Mouse (Mus musculus) embryonic facial prominence, embryonic 15.5 days (tissue): ENCODE measurements around the gene Ssu72. TPM values are rescaled to one million over a fixed set of nuclear protein-coding genes. Genes with fewer than 3 reads are reported as not detected.

Source experiments
- ATAC-seq: fragments of 200-750 bp; cut with Nextera tagmentation; 2 replicates; pipeline ENCODE4 v1.8.0; 2017; ENCODE audit warnings: low read depth, moderate TSS enrichment; ENCODE audit not compliant: insufficient number of reproducible peaks, low FRiP score, low TSS enrichment
- H3K27ac ChIP-seq: fragments of 300-500 bp; sonication (generic); replicated peaks from 2 replicates; pipeline ENCODE4 v1.5.1; 2015; ENCODE audit warnings: mild to moderate bottlenecking, inconsistent platforms
- H3K27me3 ChIP-seq: fragments of 300-500 bp; sonication (generic); 2 replicates; pipeline ENCODE4 v1.6.1; 2015; ENCODE audit warnings: inconsistent platforms
- H3K36me3 ChIP-seq: fragments of 300-500 bp; sonication (generic); 2 replicates; pipeline ENCODE4 v1.6.1; 2015; ENCODE audit warnings: mild to moderate bottlenecking, inconsistent platforms
- H3K4me1 ChIP-seq: fragments of 300-500 bp; sonication (generic); 2 replicates; pipeline ENCODE4 v1.6.1; 2015; ENCODE audit warnings: inconsistent platforms
- H3K4me2 ChIP-seq: fragments of 300-500 bp; sonication (generic); replicated peaks from 2 replicates; pipeline ENCODE4 v1.6.1; 2015; ENCODE audit warnings: mild to moderate bottlenecking, inconsistent platforms
- H3K4me3 ChIP-seq: fragments of 300-500 bp; sonication (generic); replicated peaks from 2 replicates; pipeline ENCODE4 v1.5.1; 2015; ENCODE audit warnings: mild to moderate bottlenecking, inconsistent platforms
- H3K9ac ChIP-seq: fragments of 300-500 bp; sonication (generic); 2 replicates; pipeline ENCODE4 v1.6.1; 2015; ENCODE audit warnings: inconsistent platforms
- H3K9me3 ChIP-seq: fragments of 300-500 bp; sonication (generic); replicated peaks from 2 replicates; pipeline ENCODE4 v1.6.1; 2016; ENCODE audit warnings: inconsistent platforms
- WGBS: fragments of 180-500 bp; shearing (Covaris S2); methylation state at CpG from one replicate; pipeline ENCODE4 v1.1.7; 2015; 5-methylcytosine and 5-hydroxymethylcytosine counted together
- polyA plus RNA-seq: library from polyadenylated mRNA; unstranded; fragments of >200 nt; fragmentation: Nextera tagmentation; extraction: Ambion mirVana; gene quantifications from 2 replicates; pipeline ENCODE4 v1.2.1, GENCODE M21; 2015

Gene Ssu72
- polyA plus RNA-seq, 1 experiment from 2014 or later = 140 TPM

DNA sequence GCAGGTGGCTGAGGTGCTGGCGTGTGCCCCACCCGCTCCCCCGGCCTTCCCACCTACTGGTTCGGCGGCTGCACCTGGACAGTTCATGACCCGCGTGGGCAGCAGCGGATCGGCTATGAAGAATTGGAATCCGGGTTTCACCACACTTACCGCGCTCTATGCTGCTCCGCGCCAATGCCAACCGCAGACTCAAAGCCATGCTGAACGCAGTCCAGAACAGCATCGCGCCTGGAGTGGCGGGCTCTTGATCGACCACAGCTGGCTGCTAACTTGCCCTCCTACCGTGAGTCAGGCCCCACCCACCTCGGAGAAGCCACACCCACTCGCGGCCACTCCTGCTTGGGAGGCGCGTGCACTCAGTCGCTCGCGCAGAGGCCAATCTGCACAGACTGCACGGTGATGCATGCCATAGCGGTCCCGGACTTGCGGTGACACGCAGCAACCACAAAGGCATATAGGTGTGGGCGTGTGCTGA, 69.7 kb downstream of the Ssu72 start, which contains the start of gene Vwa1:
Gene Vwa1, minus strand, starts transcription at position 419 of the 475 bp plus-strand sequence.
- H3K4me3 ChIP-seq = peak within 1 kb of the TSS; percentile 49
- peak within 1 kb of the TSS; percentile 90 for H3K4me2 ChIP-seq
- under 1% methylated on average over 35 of the region's 35 CpGs for whole genome bisulfite sequencing
- peak; percentile 80 for ATAC-seq
- no peaks in the 10 kb centered on the region for H3K9me3 ChIP-seq
- H3K9ac ChIP-seq = 0 out of 2 replicates have a peak within 1 kb of the TSS, but pooled peaks have one; percentile 23
- peaks cover 61% of the 10 kb centered on the region for H3K4me1 ChIP-seq
- peaks cover 4% of the 10 kb centered on the region; the same call in 1 of the 2 replicates for H3K27me3 ChIP-seq
- H3K27ac ChIP-seq = peak within 1 kb of the TSS; percentile 83
- no peaks in the 10 kb centered on the region for H3K36me3 ChIP-seq

DNA sequence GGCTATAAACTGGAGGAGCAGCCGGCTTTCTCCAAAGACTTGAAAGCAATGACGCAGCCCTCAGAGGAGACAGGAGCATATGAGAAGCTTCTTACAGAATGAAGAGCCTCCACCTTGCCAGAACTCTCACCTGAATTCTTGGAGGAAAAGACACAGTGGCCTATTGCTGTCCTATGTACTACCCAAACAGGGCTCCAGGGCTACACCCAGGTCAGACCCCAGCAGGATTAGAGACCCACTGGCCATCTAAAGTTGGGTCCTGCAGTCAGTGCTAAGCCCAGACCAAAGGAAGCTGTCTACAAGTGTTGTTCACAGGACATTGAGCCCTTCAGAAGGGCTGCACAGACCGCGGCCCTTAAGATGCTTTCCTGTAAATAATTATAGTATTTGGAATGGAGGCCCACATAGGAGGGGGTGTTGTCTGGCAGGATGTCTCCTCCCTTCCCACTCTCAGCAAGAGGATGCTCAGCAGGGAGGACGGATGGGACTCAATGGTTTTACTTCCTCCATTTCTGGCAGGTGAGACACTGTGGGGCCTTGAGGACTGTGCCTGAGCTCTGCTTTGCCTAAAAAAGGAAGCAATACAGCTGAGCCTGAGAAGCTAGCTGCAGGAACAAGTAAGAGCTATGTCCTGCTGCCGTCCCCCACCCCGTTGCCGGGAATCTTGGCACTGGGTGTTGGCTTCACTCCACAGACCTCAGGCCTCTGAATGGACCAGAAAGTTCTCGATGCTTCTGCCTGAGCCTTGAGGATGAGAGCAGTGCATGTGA, 70.6 kb downstream of the Ssu72 start:
- H3K36me3 ChIP-seq = no peaks in the 10 kb centered on the region
- peak overlapping the region; percentile 83 for H3K27ac ChIP-seq
- no peak for ATAC-seq
- H3K9me3 ChIP-seq = no peaks in the 10 kb centered on the region
- peak overlapping the region; percentile 49 for H3K4me3 ChIP-seq
- H3K4me1 ChIP-seq = peaks cover 52% of the 10 kb centered on the region
- WGBS = 29% methylated on average over 9 of the region's 9 CpGs
- H3K27me3 ChIP-seq = peaks cover 4% of the 10 kb centered on the region; the same call in 1 of the 2 replicates
- no peak overlapping the region for H3K9ac ChIP-seq
- peak overlapping the region; percentile 90 for H3K4me2 ChIP-seq

DNA sequence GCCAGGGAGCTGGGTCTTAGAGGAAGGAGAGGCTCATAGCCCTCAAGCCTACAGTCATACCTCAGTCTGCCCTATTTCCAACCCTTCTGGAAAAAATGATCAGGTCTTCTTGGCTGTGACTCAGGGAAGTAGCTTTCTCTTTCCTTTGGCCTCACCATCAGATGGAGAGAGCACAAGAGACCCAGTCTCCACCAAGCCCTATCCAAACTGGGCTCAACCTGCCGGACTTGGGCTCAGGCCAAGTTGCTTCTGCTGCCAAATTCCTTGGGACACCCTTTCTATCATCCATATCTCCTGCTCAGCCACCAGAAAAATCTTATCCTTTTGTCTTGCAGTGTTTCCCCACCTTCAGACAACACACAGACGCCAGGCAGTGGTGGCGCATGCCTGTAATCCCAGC, 71.3 kb downstream of the Ssu72 start:
- H3K27ac ChIP-seq = peak overlapping the region; percentile 83
- no peaks in the 10 kb centered on the region for H3K36me3 ChIP-seq
- no peak overlapping the region for H3K9ac ChIP-seq
- H3K4me3 ChIP-seq = no peak overlapping the region
- peaks cover 48% of the 10 kb centered on the region for H3K4me1 ChIP-seq
- H3K27me3 ChIP-seq = peaks cover 4% of the 10 kb centered on the region; the same call in 1 of the 2 replicates
- WGBS = 76% methylated on average over 3 of the region's 3 CpGs
- no peak for ATAC-seq
- no peak overlapping the region for H3K4me2 ChIP-seq
- no peaks in the 10 kb centered on the region for H3K9me3 ChIP-seq

DNA sequence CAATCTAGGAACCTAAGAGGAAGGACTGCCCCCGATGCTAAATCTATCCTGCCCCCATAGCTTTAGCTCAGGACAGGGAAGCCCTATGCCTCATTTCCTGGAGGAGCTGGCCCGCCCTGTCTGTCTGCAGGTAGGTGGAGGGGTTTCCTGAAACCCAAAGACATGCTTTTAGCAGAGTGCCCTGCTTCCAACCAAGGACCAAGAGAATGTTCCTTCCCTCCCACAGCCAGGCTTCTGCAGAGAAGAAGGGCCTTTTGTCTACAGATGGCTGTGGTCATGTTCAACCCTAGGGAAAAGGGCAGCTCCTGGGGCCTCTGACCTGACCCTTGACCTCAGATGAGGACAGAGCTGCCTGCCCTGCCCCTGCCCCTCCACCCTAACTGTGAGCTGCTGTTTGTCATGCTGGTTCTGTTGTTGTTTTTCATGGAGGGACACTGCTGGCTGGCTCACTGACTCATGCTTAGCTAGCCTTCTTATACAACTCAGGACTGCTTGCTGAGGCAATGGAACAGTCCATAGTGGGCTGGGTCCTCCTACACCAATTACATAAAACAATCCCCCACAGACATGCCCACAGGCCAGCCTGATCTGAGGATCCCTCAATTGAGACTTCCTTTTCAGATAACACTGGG, 72.2 kb downstream of the Ssu72 start:
- H3K4me2 ChIP-seq = no peak overlapping the region
- WGBS = 29% methylated on average over 2 of the region's 2 CpGs

DNA sequence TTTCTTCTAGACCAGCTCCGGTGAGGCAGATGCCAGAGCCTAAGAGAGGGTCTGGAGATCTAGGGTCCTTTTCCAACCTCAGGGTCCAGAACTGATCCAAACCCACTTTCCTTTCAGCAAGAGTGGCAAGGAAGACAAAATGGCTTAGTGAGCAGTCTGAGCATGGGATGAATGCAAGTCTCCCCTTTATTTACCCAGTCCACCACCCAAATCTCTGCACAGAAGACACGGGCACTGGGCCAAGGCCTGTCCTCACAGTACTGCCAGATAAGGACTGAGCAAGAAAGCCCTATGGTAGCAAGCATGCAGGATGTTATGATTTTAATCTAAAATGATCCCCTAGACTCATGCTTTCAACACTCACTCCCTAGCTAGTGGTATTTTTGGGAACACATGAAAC, 73.2 kb downstream of the Ssu72 start:
- H3K36me3 ChIP-seq = no peaks in the 10 kb centered on the region
- ATAC-seq = no peak
- no peaks in the 10 kb centered on the region for H3K9me3 ChIP-seq
- H3K27me3 ChIP-seq = peaks cover 4% of the 10 kb centered on the region; the same call in 1 of the 2 replicates
- H3K4me1 ChIP-seq = peaks cover 49% of the 10 kb centered on the region
- no peak overlapping the region for H3K4me3 ChIP-seq
- no peak overlapping the region for H3K4me2 ChIP-seq
- H3K9ac ChIP-seq = no peak overlapping the region
- WGBS = 64% methylated on average over 2 of the region's 2 CpGs
- H3K27ac ChIP-seq = no peak overlapping the region

More for the DNA sequence above, 72.2 kb downstream of the Ssu72 start:
- no peaks in the 10 kb centered on the region for H3K36me3 ChIP-seq
- peaks cover 49% of the 10 kb centered on the region for H3K4me1 ChIP-seq
- peaks cover 4% of the 10 kb centered on the region; the same call in 1 of the 2 replicates for H3K27me3 ChIP-seq
- no peaks in the 10 kb centered on the region for H3K9me3 ChIP-seq
- no peak for ATAC-seq
- H3K27ac ChIP-seq = no peak overlapping the region
- no peak overlapping the region for H3K4me3 ChIP-seq
- no peak overlapping the region for H3K9ac ChIP-seq

DNA sequence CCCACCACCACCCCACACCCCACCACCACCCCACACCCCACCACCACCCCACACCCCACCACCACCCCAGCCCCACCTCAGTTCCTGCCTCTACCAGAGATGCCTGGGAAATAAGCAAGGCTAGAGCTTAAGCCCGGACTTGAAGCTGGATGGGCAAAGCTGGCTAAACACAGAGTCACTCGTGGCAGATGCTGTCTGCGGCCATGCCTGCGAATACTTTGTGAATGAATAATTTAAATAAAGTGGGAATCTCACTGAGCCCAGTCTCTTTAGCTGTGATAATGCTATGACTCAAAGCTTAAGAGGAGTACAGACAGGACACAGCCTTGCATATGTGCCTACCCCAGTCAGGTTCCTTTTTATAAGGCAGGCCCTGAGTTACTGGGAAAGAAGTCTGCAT, 74.9 kb downstream of the Ssu72 start:
- no peaks in the 10 kb centered on the region for H3K9me3 ChIP-seq
- H3K36me3 ChIP-seq = no peaks in the 10 kb centered on the region
- ATAC-seq = no peak
- no peak overlapping the region for H3K4me2 ChIP-seq
- H3K27ac ChIP-seq = no peak overlapping the region
- peaks cover 44% of the 10 kb centered on the region for H3K4me1 ChIP-seq
- 82% methylated on average over 4 of the region's 4 CpGs for WGBS
- H3K27me3 ChIP-seq = no peaks in the 10 kb centered on the region
- no peak overlapping the region for H3K4me3 ChIP-seq
- no peak overlapping the region for H3K9ac ChIP-seq

DNA sequence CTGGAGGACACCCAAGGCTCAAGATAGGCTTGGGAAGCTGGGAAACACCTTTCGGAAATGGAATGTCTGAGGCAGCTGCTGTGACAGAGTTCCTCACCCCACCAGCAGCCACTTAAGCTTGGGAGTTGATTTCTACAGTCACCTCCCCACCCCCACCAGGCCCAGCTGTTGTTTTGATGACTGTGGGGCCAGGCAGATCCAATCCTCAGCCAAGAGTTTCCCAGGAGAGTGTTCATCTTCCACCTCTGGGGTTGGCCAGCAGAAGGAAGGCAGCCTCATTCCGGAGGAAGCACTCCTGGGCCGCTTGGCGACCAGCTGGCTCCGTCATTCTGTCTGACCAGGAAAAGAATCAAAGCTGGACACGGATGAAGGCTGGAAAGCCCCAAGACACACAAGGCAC, 76.3 kb downstream of the Ssu72 start:
- peak; percentile 56 for ATAC-seq
- H3K4me1 ChIP-seq = peaks cover 33% of the 10 kb centered on the region
- H3K4me2 ChIP-seq = no peak overlapping the region
- H3K4me3 ChIP-seq = no peak overlapping the region
- peak overlapping the region; percentile 60; the same call in 1 of the 2 replicates for H3K27ac ChIP-seq
- 29% methylated on average over 6 of the region's 6 CpGs for WGBS
- H3K9me3 ChIP-seq = no peaks in the 10 kb centered on the region
- H3K36me3 ChIP-seq = no peaks in the 10 kb centered on the region
- H3K27me3 ChIP-seq = no peaks in the 10 kb centered on the region
- no peak overlapping the region for H3K9ac ChIP-seq

Other genes with a start within 250 kb of the Ssu72 start
- 1.2 and 1.3 TPM in 2 replicates for gene Tmem52, start 235.7 kb upstream of the Ssu72 start, polyA plus RNA-seq
- 445 and 456 TPM in 2 replicates for gene Gnb1, start 213.4 kb upstream of the Ssu72 start, polyA plus RNA-seq
- 83.0 and 88.5 TPM in 2 replicates for gene Nadk, start 142.4 kb upstream of the Ssu72 start, polyA plus RNA-seq
- gene Slc35e2, start 103.4 kb upstream of the Ssu72 start, polyA plus RNA-seq = 7.7 and 9.3 TPM in 2 replicates
- gene Cdk11b, start 79.9 kb upstream of the Ssu72 start, polyA plus RNA-seq = 62.1 and 65.6 TPM in 2 replicates
- gene Gm10563, start 59.4 kb upstream of the Ssu72 start, polyA plus RNA-seq = not detected in 2 replicates
- gene Mmp23, start 51.4 kb upstream of the Ssu72 start, polyA plus RNA-seq = 38.5 and 39.0 TPM in 2 replicates
- gene Mib2, start 35.6 kb upstream of the Ssu72 start, polyA plus RNA-seq = 36.3 and 36.8 TPM in 2 replicates
- 13.5 and 13.9 TPM in 2 replicates for gene Fndc10, start 10.5 kb upstream of the Ssu72 start, polyA plus RNA-seq
- gene Tmem240, start 30.0 kb downstream of the Ssu72 start, polyA plus RNA-seq = 1.6 and 2.2 TPM in 2 replicates
- 84.9 and 89.9 TPM in 2 replicates for gene Atad3a, start 56.3 kb downstream of the Ssu72 start, polyA plus RNA-seq
- 14.2 and 17.4 TPM in 2 replicates for gene Vwa1, start 69.9 kb downstream of the Ssu72 start, polyA plus RNA-seq
- 0.76 and 1.2 TPM in 2 replicates for gene Tmem88b, start 81.1 kb downstream of the Ssu72 start, polyA plus RNA-seq
- 0.29 and 0.71 TPM in 2 replicates for gene Ankrd65, start 85.6 kb downstream of the Ssu72 start, polyA plus RNA-seq
- 175 and 191 TPM in 2 replicates for gene Mrpl20, start 98.1 kb downstream of the Ssu72 start, polyA plus RNA-seq
- 198 and 206 TPM in 2 replicates for gene Ccnl2, start 107.7 kb downstream of the Ssu72 start, polyA plus RNA-seq
- gene Aurkaip1, start 126.5 kb downstream of the Ssu72 start, polyA plus RNA-seq = 142 TPM in 2 replicates
- gene Mxra8, start 134.9 kb downstream of the Ssu72 start, polyA plus RNA-seq = 137 and 141 TPM in 2 replicates
- gene Dvl1, start 142.6 kb downstream of the Ssu72 start, polyA plus RNA-seq = 10.0 and 12.2 TPM in 2 replicates
- gene Tas1r3, start 158.6 kb downstream of the Ssu72 start, polyA plus RNA-seq = 0.48 and 0.56 TPM in 2 replicates
- gene Cptp, start 164.6 kb downstream of the Ssu72 start, polyA plus RNA-seq = 18.0 and 20.1 TPM in 2 replicates
- 71.7 and 73.1 TPM in 2 replicates for gene Ints11, start 164.7 kb downstream of the Ssu72 start, polyA plus RNA-seq
- gene Pusl1, start 187.0 kb downstream of the Ssu72 start, polyA plus RNA-seq = 62.6 and 63.6 TPM in 2 replicates
- 25.1 and 26.2 TPM in 2 replicates for gene Acap3, start 187.0 kb downstream of the Ssu72 start, polyA plus RNA-seq
- 108 and 109 TPM in 2 replicates for gene Ube2j2, start 239.0 kb downstream of the Ssu72 start, polyA plus RNA-seq